Mouse (Mus musculus) heart, postnatal 10 days (tissue): ENCODE measurements around the gene Ddx3x. TPM values are rescaled to one million over a fixed set of nuclear protein-coding genes. Genes with fewer than 3 reads are reported as not detected.
"Not testable (repeated sequence)": the region's sequence is repeated elsewhere in the genome, so short reads cannot be mapped to it uniquely, and the experiment has no call there.

Experiments
- DNase-seq, 2 experiments: peaks; one replicate each; pipeline ENCODE4 v3.0.0; 2021
- intact Hi-C: fragments of 180-260 bp; cut with DNase I; formaldehyde crosslinking; loops from one replicate; pipeline ENCODE4 v1.15.1; 2025
- total RNA-seq, 2 experiments: library from RNA; stranded (reverse); gene quantifications; 2 replicates each; pipeline ENCODE4 v1.2.3; 2021

Gene Ddx3x
- total RNA-seq, 2 experiments from 2014 or later = 187 to 221 TPM

GRCm38 (mm10) chrX:13278996-13279395 is 1.8 kb upstream of the Ddx3x start:
- DNase-seq = no peak
- intact Hi-C loops = no loop called here

- intact Hi-C loops = loop anchor here (1.0 to 5.0 kb wide), 3 partner anchors 38 to 232 kb away; no protein-coding TSS in a partner anchor
- DNase-seq = peak in 1 of 2 experiments; percentile 62
Observed at GRCm38 (mm10) chrX:13280037-13280408, 747 bp upstream of the Ddx3x start.

- intact Hi-C loops = loop anchor here (1.0 to 5.0 kb wide), 4 partner anchors 51 to 231 kb away; no protein-coding TSS in a partner anchor
- peak; percentile 66 to 83 for DNase-seq
Observed at GRCm38 (mm10) chrX:13281329-13282088, 739 bp downstream of the Ddx3x start.

GRCm38 (mm10) chrX:13282089-13282850 is 1.5 kb downstream of the Ddx3x start:
- intact Hi-C loops = loop anchor here (5.0 kb wide), 1 partner anchor 230 kb away; no protein-coding TSS in a partner anchor
- no peak for DNase-seq

- DNase-seq = no peak
- intact Hi-C loops = no loop called here
Observed at GRCm38 (mm10) chrX:13285772-13286171, 5.0 kb downstream of the Ddx3x start.

GRCm38 (mm10) chrX:13294505-13295228 is 13.9 kb downstream of the Ddx3x start:
- peak in 1 of 2 experiments; percentile 8 for DNase-seq
- intact Hi-C loops = no loop called here

GRCm38 (mm10) chrX:13295229-13295571 is 14.4 kb downstream of the Ddx3x start:
- DNase-seq = no peak
- intact Hi-C loops = no loop called here

GRCm38 (mm10) chrX:13296241-13296640 is 15.5 kb downstream of the Ddx3x start:
- intact Hi-C loops, DNase-seq: not testable (repeated sequence)

GRCm38 (mm10) chrX:13306190-13306589 is 25.4 kb downstream of the Ddx3x start:
- intact Hi-C loops = loop anchor here (5.0 kb wide), 1 partner anchor 36 kb away; no protein-coding TSS in a partner anchor
- DNase-seq = no peak

GRCm38 (mm10) chrX:13311396-13311795 is 30.6 kb downstream of the Ddx3x start:
- DNase-seq = no peak
- intact Hi-C loops = no loop called here

GRCm38 (mm10) chrX:13329611-13330010 is 48.8 kb downstream of the Ddx3x start:
- no peak for DNase-seq
- intact Hi-C loops = no loop called here

Other genes with a start within 250 kb of the Ddx3x start
- 100 to 1,000 TPM; 151 to 153 TPM for gene Usp9x, start 209.5 kb upstream of the Ddx3x start, total RNA-seq
- under 1 TPM; 0.15 to 0.24 TPM for gene Nyx, start 185.1 kb downstream of the Ddx3x start, total RNA-seq